Mouse (Mus musculus): ENCODE data around the gene Cacna1b. TPM values are rescaled to one million over a fixed set of nuclear protein-coding genes. Genes with fewer than 3 reads are reported as not detected.

The Cacna1b gene
- polyA plus RNA-seq, 1 experiment from 2014 or later = 3.3 TPM

DNA sequence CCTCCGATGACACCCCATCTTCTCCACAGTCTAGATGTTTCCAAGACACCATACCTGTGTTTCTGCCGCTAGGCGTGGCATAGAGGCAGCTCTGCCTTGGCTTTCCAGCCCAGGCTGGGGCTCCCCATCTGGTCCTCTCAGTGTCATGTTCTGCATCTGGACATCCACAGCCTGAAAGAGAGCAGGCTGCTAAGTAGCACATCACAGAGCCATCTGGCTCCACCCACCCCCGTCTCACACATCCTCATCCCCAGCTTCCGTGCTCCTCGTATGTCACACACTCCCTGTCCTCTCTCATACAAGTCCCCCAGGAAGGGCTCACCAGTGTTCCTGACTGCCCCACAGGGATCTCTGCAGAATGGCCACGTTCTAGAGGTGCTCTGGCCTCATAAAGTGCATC lies 153.2 kb downstream of the Cacna1b start:
- no peak overlapping the region for H3K4me3 ChIP-seq
- 84% methylated on average over 7 of the region's 7 CpGs for WGBS
- DNase-seq (ENCODE audit: low spot score) = no peak
- peaks cover 23% of the 10 kb centered on the region for H3K4me1 ChIP-seq (replicated peaks)
- H3K9me3 ChIP-seq = no peaks in the 10 kb centered on the region
- H3K36me3 ChIP-seq = peaks cover 26% of the 10 kb centered on the region
- H3K27ac ChIP-seq = no peak overlapping the region
- peaks cover 10% of the 10 kb centered on the region; the same call in 1 of the 2 replicates for H3K27me3 ChIP-seq (ENCODE audit: insufficient read depth, poor library complexity, severe bottlenecking)

DNA sequence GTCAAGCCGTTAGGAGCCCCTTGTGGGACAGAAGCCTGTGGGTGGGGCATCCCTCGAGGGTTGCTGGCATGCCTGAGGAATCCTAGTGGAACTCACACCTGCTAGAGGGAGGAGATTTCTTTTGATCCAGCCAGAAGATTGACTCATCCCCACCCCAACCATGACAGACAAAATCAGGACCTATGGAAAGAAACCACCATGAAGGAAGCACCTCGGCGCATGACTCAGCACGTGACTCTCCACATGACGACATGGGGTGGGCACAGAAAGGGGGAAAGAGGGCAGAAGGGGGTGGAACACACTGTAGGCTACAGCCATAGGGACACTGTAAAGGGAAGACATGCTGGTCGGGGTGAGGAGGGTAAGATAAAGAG lies 154.2 kb downstream of the Cacna1b start:
- H3K27ac ChIP-seq = peak overlapping the region; percentile 75; the same call in 1 of the 2 replicates
- peaks cover 10% of the 10 kb centered on the region; the same call in 1 of the 2 replicates for H3K27me3 ChIP-seq (ENCODE audit: insufficient read depth, poor library complexity, severe bottlenecking)
- no peaks in the 10 kb centered on the region for H3K9me3 ChIP-seq
- peak overlapping the region; percentile 11; the same call in 1 of the 2 replicates for H3K4me3 ChIP-seq
- no peak for DNase-seq (ENCODE audit: low spot score)
- 45% methylated on average over 7 of the region's 7 CpGs for WGBS
- peaks cover 23% of the 10 kb centered on the region for H3K4me1 ChIP-seq (replicated peaks)
- peaks cover 23% of the 10 kb centered on the region for H3K36me3 ChIP-seq

DNA sequence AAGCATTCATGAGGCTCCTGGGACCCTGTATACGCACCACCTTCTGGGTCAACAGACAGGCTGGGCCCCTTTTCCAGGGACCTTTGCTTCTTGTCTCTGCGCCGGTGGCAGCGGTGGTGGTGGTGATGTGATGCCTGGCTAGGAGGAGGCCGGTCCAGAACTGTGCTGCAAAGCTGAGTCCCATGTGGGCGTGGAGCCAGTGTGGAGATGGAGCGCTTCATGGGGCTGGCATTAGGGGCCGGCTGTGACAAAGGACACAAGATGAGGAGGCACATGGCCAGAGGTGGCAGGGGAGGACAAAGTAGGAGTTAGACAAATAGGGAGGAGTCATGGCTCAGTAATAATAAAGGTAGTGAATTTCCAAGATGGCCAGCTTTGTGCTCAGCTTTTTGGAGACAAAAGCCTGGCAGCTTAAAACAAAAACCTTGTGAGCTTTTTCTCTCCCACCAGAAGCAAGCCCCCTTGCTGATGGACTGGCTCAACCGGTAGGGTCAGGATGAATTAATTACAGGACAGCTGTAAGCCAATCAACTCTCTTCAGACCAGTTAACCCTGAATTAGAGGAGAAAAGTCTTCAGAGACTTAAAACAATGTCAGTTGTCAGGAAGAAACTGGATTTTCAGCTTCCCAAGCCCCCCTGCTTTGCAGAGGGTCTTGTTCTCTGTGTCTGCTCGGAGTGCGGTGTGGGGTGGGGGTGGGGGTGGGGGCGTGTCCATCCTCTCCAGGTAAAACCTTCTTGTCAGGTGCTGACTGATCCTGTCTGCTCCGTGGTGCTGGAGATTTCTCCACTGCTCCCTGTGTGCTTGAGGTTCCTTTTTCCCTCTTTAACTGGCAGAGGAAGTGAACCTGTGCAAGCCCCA lies 154.8 kb downstream of the Cacna1b start:
- peaks cover 23% of the 10 kb centered on the region for H3K36me3 ChIP-seq
- peak overlapping the region; percentile 32 for H3K4me3 ChIP-seq
- 22% methylated on average over 13 of the region's 13 CpGs for WGBS
- peaks cover 10% of the 10 kb centered on the region; the same call in 1 of the 2 replicates for H3K27me3 ChIP-seq (ENCODE audit: insufficient read depth, poor library complexity, severe bottlenecking)
- peak overlapping the region; percentile 75 for H3K27ac ChIP-seq
- peaks cover 23% of the 10 kb centered on the region for H3K4me1 ChIP-seq (replicated peaks)
- H3K9me3 ChIP-seq = no peaks in the 10 kb centered on the region
- peak; percentile 27 for DNase-seq (ENCODE audit: low spot score)

GRCm38 (mm10) chr2:24606531-24606930 lies 156.4 kb downstream of the Cacna1b start:
- Histone ChIP-seq H3K27ac (no peak overlapping the region), H3K4me3 (no peak overlapping the region), H3K36me3 (peaks cover 23% of the 10 kb centered on the region), H3K9me3 (no peaks in the 10 kb centered on the region), H3K27me3 (ENCODE audit: insufficient read depth, poor library complexity, severe bottlenecking) (peaks cover 10% of the 10 kb centered on the region; the same call in 1 of the 2 replicates), H3K4me1 (replicated peaks) (peaks cover 23% of the 10 kb centered on the region)
- no peak for DNase-seq (ENCODE audit: low spot score)
- WGBS = 83% methylated on average over 15 of the region's 15 CpGs

- H3K9me3 ChIP-seq = no peaks in the 10 kb centered on the region
- WGBS = 90% methylated on average over 4 of the region's 4 CpGs
Observed at GRCm38 (mm10) chr2:24605096-24605495, 157.9 kb downstream of the Cacna1b start.

DNA sequence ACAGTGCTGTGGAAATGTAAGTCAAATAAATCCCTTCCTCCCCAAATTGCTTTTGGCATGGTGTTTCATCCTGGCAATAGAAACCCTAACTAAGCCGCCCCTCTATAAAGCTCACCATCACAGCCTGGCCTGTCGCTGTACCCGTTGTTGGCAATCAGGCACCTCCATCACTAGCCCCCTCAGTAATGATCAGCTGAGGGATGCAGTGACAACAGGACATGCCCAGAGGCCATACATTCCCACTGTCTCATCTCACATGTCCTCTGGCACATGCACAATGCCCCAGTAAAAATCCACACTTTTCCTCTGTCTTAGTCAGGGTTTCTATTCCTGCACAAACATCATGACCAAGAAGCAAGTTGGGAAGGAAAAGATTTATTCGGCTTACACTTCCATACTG lies 173.5 kb downstream of the Cacna1b start:
- no peak for DNase-seq (ENCODE audit: low spot score)
- Histone ChIP-seq H3K4me1 (replicated peaks) (no peaks in the 10 kb centered on the region), H3K27me3 (ENCODE audit: insufficient read depth, poor library complexity, severe bottlenecking) (no peaks in the 10 kb centered on the region), H3K27ac (no peak overlapping the region), H3K36me3 (no peaks in the 10 kb centered on the region), H3K9me3 (peaks cover 11% of the 10 kb centered on the region), H3K4me3 (no peak overlapping the region)
- 93% methylated on average over 4 of the region's 4 CpGs for WGBS

More at GRCm38 (mm10) chr2:24605096-24605495, 157.9 kb downstream of the Cacna1b start:
- no peak for DNase-seq (ENCODE audit: low spot score)
- Histone ChIP-seq H3K27ac (no peak overlapping the region), H3K27me3 (ENCODE audit: insufficient read depth, poor library complexity, severe bottlenecking) (peaks cover 10% of the 10 kb centered on the region; the same call in 1 of the 2 replicates), H3K4me3 (no peak overlapping the region), H3K4me1 (replicated peaks) (peaks cover 23% of the 10 kb centered on the region), H3K36me3 (peaks cover 23% of the 10 kb centered on the region)

GRCm38 (mm10) chr2:24587999-24588398 lies 175.0 kb downstream of the Cacna1b start:
- DNase-seq (ENCODE audit: low spot score) = no peak
- Histone ChIP-seq H3K4me1 (replicated peaks) (no peaks in the 10 kb centered on the region), H3K36me3 (no peaks in the 10 kb centered on the region), H3K27ac (no peak overlapping the region), H3K27me3 (ENCODE audit: insufficient read depth, poor library complexity, severe bottlenecking) (no peaks in the 10 kb centered on the region), H3K4me3 (no peak overlapping the region), H3K9me3 (peaks cover 21% of the 10 kb centered on the region)

GRCm38 (mm10) chr2:24574616-24575015 lies 188.3 kb downstream of the Cacna1b start:
- H3K9me3 ChIP-seq = no peaks in the 10 kb centered on the region
- 21% methylated on average over 3 of the region's 3 CpGs for WGBS
- H3K27me3 ChIP-seq (ENCODE audit: insufficient read depth, poor library complexity, severe bottlenecking) = 0 out of 2 replicates have a peak, but pooled peaks cover 2% of the 10 kb centered on the region
- DNase-seq (ENCODE audit: low spot score) = peak; percentile 60
- H3K27ac ChIP-seq = no peak overlapping the region
- H3K4me1 ChIP-seq (replicated peaks) = no peaks in the 10 kb centered on the region
- no peaks in the 10 kb centered on the region for H3K36me3 ChIP-seq
- no peak overlapping the region for H3K4me3 ChIP-seq

DNA sequence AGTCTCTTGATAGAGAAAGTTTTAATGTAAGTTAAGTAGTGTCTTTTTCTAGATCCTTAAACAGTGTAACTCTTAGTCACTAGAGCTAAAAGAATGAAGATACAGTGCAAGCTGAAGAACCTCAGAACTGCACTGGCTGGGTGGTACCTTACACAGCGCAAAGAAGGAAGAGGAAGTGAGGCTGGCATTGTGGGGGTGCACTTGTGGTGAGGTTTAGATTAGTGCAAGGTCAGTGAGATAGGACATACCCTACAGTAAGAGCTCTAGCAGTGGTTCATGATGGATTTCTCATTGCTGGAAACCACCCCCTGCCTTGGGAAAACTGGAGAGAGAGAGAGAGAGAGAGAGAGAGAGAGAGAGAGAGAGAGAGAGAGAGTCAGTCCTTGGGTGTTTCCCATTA lies 192.0 kb downstream of the Cacna1b start:
- Histone ChIP-seq H3K9me3 (no peaks in the 10 kb centered on the region), H3K4me1 (replicated peaks) (no peaks in the 10 kb centered on the region), H3K27me3 (ENCODE audit: insufficient read depth, poor library complexity, severe bottlenecking) (0 out of 2 replicates have a peak, but pooled peaks cover 5% of the 10 kb centered on the region), H3K27ac (no peak overlapping the region), H3K36me3 (no peaks in the 10 kb centered on the region), H3K4me3 (no peak overlapping the region)
- no peak for DNase-seq (ENCODE audit: low spot score)
- WGBS = 80% methylated on average over 1 of the region's 1 CpGs

- Histone ChIP-seq H3K27me3 (ENCODE audit: insufficient read depth, poor library complexity, severe bottlenecking) (0 out of 2 replicates have a peak, but pooled peaks cover 5% of the 10 kb centered on the region), H3K9me3 (no peaks in the 10 kb centered on the region), H3K4me1 (replicated peaks) (no peaks in the 10 kb centered on the region), H3K27ac (no peak overlapping the region), H3K4me3 (no peak overlapping the region), H3K36me3 (no peaks in the 10 kb centered on the region)
- no peak for DNase-seq (ENCODE audit: low spot score)
- WGBS = 14% methylated on average over 3 of the region's 3 CpGs
Observed at GRCm38 (mm10) chr2:24568555-24568954, 194.4 kb downstream of the Cacna1b start.

GRCm38 (mm10) chr2:24562547-24563290 lies 200.2 kb downstream of the Cacna1b start:
- Histone ChIP-seq H3K27ac (no peak overlapping the region), H3K9me3 (no peaks in the 10 kb centered on the region), H3K36me3 (no peaks in the 10 kb centered on the region), H3K4me1 (replicated peaks) (no peaks in the 10 kb centered on the region), H3K27me3 (ENCODE audit: insufficient read depth, poor library complexity, severe bottlenecking) (0 out of 2 replicates have a peak, but pooled peaks cover 2% of the 10 kb centered on the region), H3K4me3 (no peak overlapping the region)
- no peak for DNase-seq (ENCODE audit: low spot score)
- 72% methylated on average over 7 of the region's 7 CpGs for WGBS

GRCm38 (mm10) chr2:24561946-24562345 lies 201.0 kb downstream of the Cacna1b start:
- no peaks in the 10 kb centered on the region for H3K9me3 ChIP-seq
- H3K27me3 ChIP-seq (ENCODE audit: insufficient read depth, poor library complexity, severe bottlenecking) = no peaks in the 10 kb centered on the region
- DNase-seq (ENCODE audit: low spot score) = no peak
- H3K4me3 ChIP-seq = no peak overlapping the region
- no peak overlapping the region for H3K27ac ChIP-seq
- WGBS = 80% methylated on average over 6 of the region's 6 CpGs
- H3K36me3 ChIP-seq = no peaks in the 10 kb centered on the region
- H3K4me1 ChIP-seq (replicated peaks) = no peaks in the 10 kb centered on the region

DNA sequence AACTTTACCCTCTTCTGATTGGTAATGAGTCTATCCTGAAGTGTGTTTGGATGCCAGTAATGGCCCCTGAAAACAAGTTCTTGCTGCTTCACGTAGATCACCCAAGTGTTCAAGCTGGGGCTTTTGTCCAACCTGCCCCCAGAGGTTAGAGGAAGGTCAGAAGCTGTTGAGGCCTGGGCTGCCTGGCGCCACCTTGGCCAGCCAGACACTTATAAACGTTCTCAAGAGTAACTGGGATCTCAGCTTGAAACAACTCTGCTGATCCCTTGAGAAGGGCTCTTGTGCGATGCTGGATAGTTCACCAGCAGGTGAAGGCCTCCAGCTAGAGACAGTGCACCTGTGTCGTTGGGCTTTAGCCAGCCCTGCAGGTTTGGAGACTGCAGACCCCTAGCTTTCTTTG lies 202.8 kb downstream of the Cacna1b start:
- DNase-seq (ENCODE audit: low spot score) = no peak
- 72% methylated on average over 5 of the region's 5 CpGs for WGBS
- H3K27ac ChIP-seq = no peak overlapping the region
- H3K36me3 ChIP-seq = no peaks in the 10 kb centered on the region
- H3K4me1 ChIP-seq (replicated peaks) = no peaks in the 10 kb centered on the region
- no peak overlapping the region for H3K4me3 ChIP-seq
- H3K27me3 ChIP-seq (ENCODE audit: insufficient read depth, poor library complexity, severe bottlenecking) = no peaks in the 10 kb centered on the region
- H3K9me3 ChIP-seq = no peaks in the 10 kb centered on the region
